Mouse (Mus musculus) intestine, embryonic 14.5 days (tissue): ENCODE results near the gene Sirt2. TPM values are rescaled to one million over a fixed set of nuclear protein-coding genes. Genes with fewer than 3 reads are reported as not detected.

ENCODE experiments used
- ATAC-seq: fragments of 200-750 bp; cut with Nextera tagmentation; replicated peaks from 2 replicates; pipeline ENCODE4 v1.8.0; 2017; ENCODE audit warnings: low read depth, moderate number of reproducible peaks, moderate TSS enrichment, moderate library complexity; ENCODE audit not compliant: low FRiP score, low TSS enrichment
- DNase-seq: peaks from one replicate; pipeline ENCODE4 v3.0.0-alpha.2; 2018; ENCODE audit warnings: low spot score
- H3K27ac ChIP-seq: fragments of 300-500 bp; sonication (generic); 2 replicates; pipeline ENCODE4 v1.5.1; 2014; ENCODE audit warnings: low read depth, mild to moderate bottlenecking, control low read depth
- H3K27me3 ChIP-seq: fragments of 300-500 bp; sonication (generic); replicated peaks from 2 replicates; pipeline ENCODE4 v1.6.1; 2014; ENCODE audit warnings: low read length, control low read depth; ENCODE audit not compliant: control insufficient read depth, insufficient read depth
- H3K36me3 ChIP-seq: fragments of 300-500 bp; sonication (generic); 2 replicates; pipeline ENCODE4 v1.6.1; 2014; ENCODE audit warnings: low read length, control low read depth; ENCODE audit not compliant: control insufficient read depth, insufficient read depth
- H3K4me1 ChIP-seq: fragments of 300-500 bp; sonication (generic); replicated peaks from 2 replicates; pipeline ENCODE4 v1.6.1; 2014; ENCODE audit warnings: low read length, control low read depth, mixed read lengths; ENCODE audit not compliant: control insufficient read depth, insufficient read depth
- H3K4me2 ChIP-seq: fragments of 300-500 bp; sonication (generic); 2 replicates; pipeline ENCODE4 v1.6.1; 2014; ENCODE audit warnings: low read length
- H3K4me3 ChIP-seq: fragments of 300-500 bp; sonication (generic); 2 replicates; pipeline ENCODE4 v1.5.1; 2014; ENCODE audit warnings: low read depth, low read length, control low read depth, mixed read lengths
- H3K9ac ChIP-seq: fragments of 300-500 bp; sonication (generic); 2 replicates; pipeline ENCODE4 v1.6.1; 2014; ENCODE audit warnings: mild to moderate bottlenecking, low read length
- H3K9me3 ChIP-seq: fragments of 300-500 bp; sonication (generic); 2 replicates; pipeline ENCODE4 v1.6.1; 2016; ENCODE audit warnings: low read length, control low read depth; ENCODE audit not compliant: control insufficient read depth
- WGBS: fragments of 180-500 bp; shearing (Covaris S2); extraction: QIAGEN DNeasy Blood & Tissue Kit; methylation state at CpG from one replicate; pipeline ENCODE4 v1.1.7; 2014; 5-methylcytosine and 5-hydroxymethylcytosine counted together
- polyA plus RNA-seq: library from polyadenylated mRNA; unstranded; fragments of >200 nt; fragmentation: Nextera tagmentation; extraction: Ambion mirVana; gene quantifications from 2 replicates; pipeline ENCODE4 v1.2.1, GENCODE M21; 2014

The Sirt2 gene
- polyA plus RNA-seq, 1 experiment from 2014 or later, result 56.8 TPM

GRCm38 (mm10) chr7:28727649-28728340, 38.7 kb upstream of the Sirt2 start:
- WGBS, result 61% methylated on average over 10 of the region's 10 CpGs
- DNase-seq (no peak), ATAC-seq (no peak)
- H3K4me2 ChIP-seq, result no peak overlapping the region
- no peaks in the 10 kb centered on the region for H3K27me3 ChIP-seq
- no peaks in the 10 kb centered on the region for H3K4me1 ChIP-seq
- no peak overlapping the region for H3K4me3 ChIP-seq
- H3K27ac ChIP-seq, result no peak overlapping the region
- H3K9ac ChIP-seq, result no peak overlapping the region
- H3K9me3 ChIP-seq, result 0 out of 2 replicates have a peak, but pooled peaks cover 2% of the 10 kb centered on the region
- H3K36me3 ChIP-seq, result 0 out of 2 replicates have a peak, but pooled peaks cover 7% of the 10 kb centered on the region

GRCm38 (mm10) chr7:28732341-28733142, 34.0 kb upstream of the Sirt2 start:
- peak; percentile 85 for ATAC-seq
- H3K4me1 ChIP-seq, result no peaks in the 10 kb centered on the region
- no peaks in the 10 kb centered on the region for H3K27me3 ChIP-seq
- 3% methylated on average over 58 of the region's 58 CpGs for WGBS
- H3K27ac ChIP-seq, result no peak overlapping the region
- H3K9ac ChIP-seq, result peak overlapping the region; percentile 33
- peak overlapping the region; percentile 70 for H3K4me2 ChIP-seq
- H3K4me3 ChIP-seq, result peak overlapping the region; percentile 37
- 0 out of 2 replicates have a peak, but pooled peaks cover 2% of the 10 kb centered on the region for H3K36me3 ChIP-seq
- H3K9me3 ChIP-seq, result no peaks in the 10 kb centered on the region
- peak; percentile 88 for DNase-seq

- Histone ChIP-seq H3K27ac (no peak overlapping the region), H3K4me1 (no peaks in the 10 kb centered on the region), H3K4me2 (peak overlapping the region; percentile 70), H3K9me3 (0 out of 2 replicates have a peak, but pooled peaks cover under 1% of the 10 kb centered on the region), H3K4me3 (peak overlapping the region; percentile 37; the same call in 1 of the 2 replicates), H3K27me3 (no peaks in the 10 kb centered on the region), H3K36me3 (peaks cover 5% of the 10 kb centered on the region; the same call in 1 of the 2 replicates), H3K9ac (no peak overlapping the region)
- ATAC-seq, result 0 out of 2 replicates have a peak, but pooled peaks have one; percentile 14
- no peak for DNase-seq
- WGBS, result 13% methylated on average over 11 of the region's 11 CpGs
Measured at GRCm38 (mm10) chr7:28733211-28733610, 33.3 kb upstream of the Sirt2 start.

GRCm38 (mm10) chr7:28735701-28736100, 30.8 kb upstream of the Sirt2 start:
- H3K27me3 ChIP-seq, result no peaks in the 10 kb centered on the region
- H3K9me3 ChIP-seq, result 0 out of 2 replicates have a peak, but pooled peaks cover 2% of the 10 kb centered on the region
- H3K4me2 ChIP-seq, result no peak overlapping the region
- no peaks in the 10 kb centered on the region; the same call in 1 of the 2 replicates for H3K4me1 ChIP-seq
- no peak overlapping the region for H3K4me3 ChIP-seq
- no peak overlapping the region for H3K9ac ChIP-seq
- ATAC-seq (no peak), DNase-seq (no peak)
- H3K36me3 ChIP-seq, result peaks cover 16% of the 10 kb centered on the region
- WGBS, result 76% methylated on average over 6 of the region's 6 CpGs
- H3K27ac ChIP-seq, result no peak overlapping the region

GRCm38 (mm10) chr7:28739829-28740228, 26.7 kb upstream of the Sirt2 start:
- DNase-seq (no peak), ATAC-seq (no peak)
- H3K36me3 ChIP-seq, result peaks cover 23% of the 10 kb centered on the region
- WGBS, result 94% methylated on average over 21 of the region's 21 CpGs
- H3K27ac ChIP-seq, result no peak overlapping the region
- H3K4me2 ChIP-seq, result no peak overlapping the region
- H3K27me3 ChIP-seq, result no peaks in the 10 kb centered on the region
- H3K4me3 ChIP-seq, result no peak overlapping the region
- 0 out of 2 replicates have a peak, but pooled peaks cover 2% of the 10 kb centered on the region for H3K9me3 ChIP-seq
- H3K4me1 ChIP-seq, result peaks cover 12% of the 10 kb centered on the region
- no peak overlapping the region for H3K9ac ChIP-seq

- peaks cover 12% of the 10 kb centered on the region for H3K4me1 ChIP-seq
- ATAC-seq (no peak), DNase-seq (no peak)
- peak overlapping the region; percentile 80 for H3K9ac ChIP-seq
- peak overlapping the region; percentile 81 for H3K4me3 ChIP-seq
- H3K27ac ChIP-seq, result peak overlapping the region; percentile 81; the same call in 1 of the 2 replicates
- H3K27me3 ChIP-seq, result no peaks in the 10 kb centered on the region
- H3K4me2 ChIP-seq, result peak overlapping the region; percentile 93
- peaks cover 35% of the 10 kb centered on the region for H3K36me3 ChIP-seq
- 0 out of 2 replicates have a peak, but pooled peaks cover 2% of the 10 kb centered on the region for H3K9me3 ChIP-seq
- 33% methylated on average over 9 of the region's 9 CpGs for WGBS
Measured at GRCm38 (mm10) chr7:28740949-28741348, 25.6 kb upstream of the Sirt2 start.

GRCm38 (mm10) chr7:28741368-28741708, 25.2 kb upstream of the Sirt2 start:
- Histone ChIP-seq H3K4me2 (peak overlapping the region; percentile 93), H3K9me3 (0 out of 2 replicates have a peak, but pooled peaks cover 2% of the 10 kb centered on the region), H3K36me3 (peaks cover 36% of the 10 kb centered on the region), H3K4me1 (peaks cover 12% of the 10 kb centered on the region), H3K27ac (peak overlapping the region; percentile 81; the same call in 1 of the 2 replicates), H3K4me3 (peak overlapping the region; percentile 81), H3K9ac (peak overlapping the region; percentile 80), H3K27me3 (no peaks in the 10 kb centered on the region)
- DNase-seq (no peak), ATAC-seq (no peak; the same call in 1 of the 2 replicates)
- 1% methylated on average over 13 of the region's 13 CpGs for WGBS

- H3K36me3 ChIP-seq, result peaks cover 40% of the 10 kb centered on the region
- ATAC-seq, result peak; percentile 98
- H3K4me1 ChIP-seq, result peaks cover 12% of the 10 kb centered on the region
- peak within 1 kb of the TSS; percentile 93 for H3K4me2 ChIP-seq
- H3K27ac ChIP-seq, result peak within 1 kb of the TSS; percentile 81
- 0 out of 2 replicates have a peak, but pooled peaks cover 2% of the 10 kb centered on the region for H3K9me3 ChIP-seq
- H3K27me3 ChIP-seq, result no peaks in the 10 kb centered on the region
- under 1% methylated on average over 39 of the region's 39 CpGs for WGBS
- peak; percentile 99 for DNase-seq
- H3K9ac ChIP-seq, result peak within 1 kb of the TSS; percentile 80
- peak within 1 kb of the TSS; percentile 81 for H3K4me3 ChIP-seq
Measured at GRCm38 (mm10) chr7:28741709-28742438, 24.7 kb upstream of the Sirt2 start, which contains the start of the genes Mrps12 and Sars2. Mrps12 (minus strand) TSS chr7:28741820. Sars2 (plus strand) TSS chr7:28741992.
